Mouse (Mus musculus) lung, embryonic 15.5 days (tissue): ENCODE measurements at regions not wholly inside any gene's neighbourhood (a gene's known extent, or its start where the extent isn't known, plus 50 kb on each side); places are given as distances from the start of the nearest gene placed in this dataset.

Source experiments
- ATAC-seq: fragments of 200-750 bp; cut with Nextera tagmentation; 2 replicates; pipeline ENCODE4 v1.8.0; 2017; ENCODE audit warnings: moderate number of reproducible peaks, borderline replicate concordance; ENCODE audit not compliant: low FRiP score, low TSS enrichment; ENCODE audit errors: extremely low read depth
- H3K27ac ChIP-seq: fragments of 300-500 bp; sonication (generic); 2 replicates; pipeline ENCODE4 v1.5.1; 2015; ENCODE audit warnings: moderate library complexity, mild to moderate bottlenecking, inconsistent platforms
- H3K27me3 ChIP-seq: fragments of 300-500 bp; sonication (generic); 2 replicates; pipeline ENCODE4 v1.6.1; 2015; ENCODE audit warnings: inconsistent platforms
- H3K36me3 ChIP-seq: fragments of 300-500 bp; sonication (generic); 2 replicates; pipeline ENCODE4 v1.6.1; 2015; ENCODE audit warnings: inconsistent platforms
- H3K4me1 ChIP-seq: fragments of 300-500 bp; sonication (generic); 2 replicates; pipeline ENCODE4 v1.6.1; 2015; ENCODE audit warnings: inconsistent platforms
- H3K4me2 ChIP-seq: fragments of 300-500 bp; sonication (generic); 2 replicates; pipeline ENCODE4 v1.6.1; 2015; ENCODE audit warnings: inconsistent platforms, mild to moderate bottlenecking, moderate library complexity
- H3K4me3 ChIP-seq: fragments of 300-500 bp; sonication (generic); 2 replicates; pipeline ENCODE4 v1.5.1; 2015; ENCODE audit warnings: mild to moderate bottlenecking, inconsistent platforms
- H3K9ac ChIP-seq: fragments of 300-500 bp; sonication (generic); 2 replicates; pipeline ENCODE4 v1.6.1; 2015; ENCODE audit warnings: inconsistent platforms
- H3K9me3 ChIP-seq: fragments of 300-500 bp; sonication (generic); 2 replicates; pipeline ENCODE4 v1.6.1; 2016; ENCODE audit warnings: inconsistent platforms
- WGBS: fragments of 180-500 bp; shearing (Covaris S2); methylation state at CpG from one replicate; pipeline ENCODE4 v1.1.7; 2015; 5-methylcytosine and 5-hydroxymethylcytosine counted together

DNA sequence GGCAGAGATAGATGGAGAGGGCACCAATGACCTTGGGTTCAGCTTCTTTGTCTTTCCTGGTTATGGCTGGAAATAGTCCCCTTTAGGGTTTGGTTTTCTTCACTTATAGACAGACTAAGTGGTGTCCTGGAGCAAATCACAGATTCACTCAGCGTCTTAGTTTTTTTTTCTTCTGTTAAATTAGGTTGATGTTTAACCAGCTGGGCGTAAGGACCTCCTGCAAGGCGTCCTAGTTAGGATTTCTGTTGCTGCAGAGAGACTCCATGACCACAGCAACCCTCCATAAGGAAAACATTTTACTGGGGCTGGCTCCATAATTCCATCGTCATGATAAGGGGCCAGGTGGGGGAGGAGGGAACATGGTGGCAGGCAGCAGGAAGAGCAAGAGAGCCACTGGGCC is 78.7 kb upstream of the Slc25a36 start:
- no peak overlapping the region for H3K4me3 ChIP-seq
- 72% methylated on average over 4 of the region's 4 CpGs for WGBS

DNA sequence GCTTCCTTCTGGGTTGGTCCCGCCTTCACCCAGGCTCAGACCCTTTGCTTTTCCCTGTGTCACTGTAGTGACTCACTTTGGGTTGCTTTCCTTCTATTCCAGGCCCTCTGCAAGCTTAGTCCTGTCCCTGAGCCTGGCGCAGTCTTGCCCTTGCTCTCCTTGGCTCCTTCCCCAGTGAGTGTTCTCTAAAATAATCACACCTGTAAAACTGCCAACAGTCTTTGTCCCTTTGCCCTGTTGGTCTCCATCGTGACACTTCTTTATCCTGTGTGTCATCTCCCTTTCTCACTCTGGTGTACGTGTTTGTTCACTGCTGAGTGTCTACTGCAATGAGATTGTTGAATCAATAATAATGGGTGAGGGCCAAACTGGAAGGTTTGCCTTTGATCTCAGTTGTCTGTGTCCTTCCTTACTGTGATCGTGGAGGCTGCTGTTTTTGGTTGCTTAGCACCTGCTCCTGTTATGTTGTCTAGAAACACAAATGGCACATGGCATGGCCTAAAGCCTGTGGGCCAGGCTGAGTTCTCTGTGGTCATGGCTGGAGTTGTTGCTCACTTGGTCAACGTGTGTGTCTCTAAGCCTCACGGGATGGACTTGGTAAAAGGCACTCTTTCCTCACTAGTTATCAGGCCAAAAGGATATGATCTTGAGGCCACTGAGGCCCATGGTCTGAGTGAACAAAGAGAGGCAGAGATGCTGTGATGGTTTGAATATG is 77.8 kb upstream of the Slc25a36 start:
- 70% methylated on average over 7 of the region's 7 CpGs for WGBS
- Histone ChIP-seq H3K4me3 (no peak overlapping the region), H3K36me3 (no peaks in the 10 kb centered on the region), H3K4me1 (no peaks in the 10 kb centered on the region), H3K9ac (no peak overlapping the region), H3K9me3 (no peaks in the 10 kb centered on the region), H3K27me3 (no peaks in the 10 kb centered on the region), H3K4me2 (no peak overlapping the region), H3K27ac (no peak overlapping the region)
- no peak for ATAC-seq

More for the DNA sequence above, 78.7 kb upstream of the Slc25a36 start:
- Histone ChIP-seq H3K36me3 (no peaks in the 10 kb centered on the region), H3K27ac (no peak overlapping the region), H3K4me1 (no peaks in the 10 kb centered on the region), H3K9ac (no peak overlapping the region), H3K9me3 (no peaks in the 10 kb centered on the region), H3K4me2 (no peak overlapping the region), H3K27me3 (no peaks in the 10 kb centered on the region)
- ATAC-seq: no peak

DNA sequence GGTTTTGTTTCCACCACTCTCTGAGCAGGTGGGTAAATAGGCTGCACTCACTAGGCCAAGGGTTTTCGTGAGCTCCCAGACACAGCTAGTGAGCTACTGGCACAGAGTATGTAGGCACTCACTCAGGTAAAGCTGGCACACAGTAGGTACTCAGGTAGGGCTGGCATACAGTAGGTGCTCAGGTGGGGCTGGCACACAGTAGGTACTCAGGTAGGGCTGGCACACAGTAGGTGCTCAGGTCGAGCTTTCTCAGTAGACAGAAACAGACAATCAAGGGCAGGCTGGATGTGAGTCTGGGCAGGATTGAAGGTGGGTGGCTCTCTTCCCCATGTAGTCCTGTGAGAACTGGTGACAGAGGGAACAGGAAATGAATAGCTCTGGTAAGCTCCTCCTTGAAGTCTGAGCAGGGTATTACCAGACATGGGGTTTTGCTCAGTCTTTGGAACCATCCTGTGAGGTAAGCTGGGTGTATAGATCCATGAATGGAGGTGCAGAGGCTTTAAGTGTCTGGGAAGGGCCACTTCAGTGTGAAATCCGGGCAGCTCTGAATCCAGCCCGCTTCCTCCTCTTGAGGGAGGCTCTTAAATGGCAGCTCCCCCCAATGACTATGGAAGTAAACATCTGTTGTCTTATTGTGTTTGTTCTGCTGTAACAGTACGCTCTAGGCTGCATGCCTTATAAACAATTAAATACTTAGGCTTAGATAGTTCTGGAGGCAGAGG is 62.4 kb upstream of the Slc25a36 start:
- Histone ChIP-seq H3K4me3 (no peak overlapping the region), H3K36me3 (no peaks in the 10 kb centered on the region), H3K27me3 (no peaks in the 10 kb centered on the region), H3K4me2 (no peak overlapping the region), H3K9me3 (no peaks in the 10 kb centered on the region), H3K27ac (no peak overlapping the region), H3K4me1 (no peaks in the 10 kb centered on the region), H3K9ac (no peak overlapping the region)
- ATAC-seq: no peak
- WGBS: 64% methylated on average over 5 of the region's 5 CpGs

DNA sequence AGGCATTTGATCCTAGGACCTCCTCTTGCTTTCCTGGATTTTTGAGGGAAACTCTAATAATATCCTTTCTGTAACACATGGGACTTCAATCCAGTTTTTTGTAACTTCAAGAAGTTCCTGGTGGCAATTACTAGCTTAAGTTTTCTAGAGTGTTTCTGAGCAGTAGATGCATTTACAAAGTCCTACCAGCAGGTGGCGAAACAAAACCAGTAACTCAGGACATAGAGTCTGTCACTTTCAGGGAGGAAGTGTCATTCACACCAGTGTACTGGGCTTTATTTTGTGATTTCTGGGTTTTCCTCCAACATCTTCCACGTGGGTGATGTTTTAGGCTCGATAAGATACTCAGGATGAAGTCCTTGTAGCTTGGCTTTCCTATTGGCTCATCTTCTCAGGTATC is 61.1 kb upstream of the Slc25a36 start:
- no peaks in the 10 kb centered on the region for H3K36me3 ChIP-seq
- H3K4me1 ChIP-seq: no peaks in the 10 kb centered on the region
- no peak overlapping the region for H3K27ac ChIP-seq
- no peak for ATAC-seq
- H3K9ac ChIP-seq: no peak overlapping the region
- H3K27me3 ChIP-seq: no peaks in the 10 kb centered on the region
- no peak overlapping the region for H3K4me3 ChIP-seq
- H3K9me3 ChIP-seq: no peaks in the 10 kb centered on the region
- H3K4me2 ChIP-seq: no peak overlapping the region
- 8% methylated on average over 3 of the region's 3 CpGs for WGBS

DNA sequence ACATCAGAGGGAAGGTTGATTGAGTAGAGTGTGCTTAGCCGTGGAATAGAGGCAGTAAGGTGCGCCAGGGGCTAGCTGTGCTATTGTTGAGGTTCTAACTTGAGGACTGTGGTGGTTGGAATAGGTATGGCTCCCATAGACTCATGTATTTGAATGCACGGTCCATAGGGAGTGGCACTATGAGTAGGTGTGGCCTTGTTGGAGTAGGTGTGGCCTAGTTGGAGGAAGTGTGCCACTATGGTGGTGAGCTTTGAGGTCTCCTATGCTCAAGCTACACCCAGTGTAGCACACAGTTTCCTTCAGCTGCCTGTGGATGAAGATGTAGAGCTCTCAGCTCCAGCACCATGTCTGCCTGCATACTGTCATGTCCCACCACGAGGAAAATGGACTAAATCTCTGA is 60.5 kb upstream of the Slc25a36 start:
- H3K4me2 ChIP-seq: no peak overlapping the region
- 88% methylated on average over 4 of the region's 4 CpGs for WGBS
- no peaks in the 10 kb centered on the region for H3K9me3 ChIP-seq
- no peaks in the 10 kb centered on the region for H3K27me3 ChIP-seq
- ATAC-seq: no peak
- no peak overlapping the region for H3K4me3 ChIP-seq
- H3K27ac ChIP-seq: no peak overlapping the region
- no peak overlapping the region for H3K9ac ChIP-seq
- H3K36me3 ChIP-seq: no peaks in the 10 kb centered on the region
- H3K4me1 ChIP-seq: no peaks in the 10 kb centered on the region

DNA sequence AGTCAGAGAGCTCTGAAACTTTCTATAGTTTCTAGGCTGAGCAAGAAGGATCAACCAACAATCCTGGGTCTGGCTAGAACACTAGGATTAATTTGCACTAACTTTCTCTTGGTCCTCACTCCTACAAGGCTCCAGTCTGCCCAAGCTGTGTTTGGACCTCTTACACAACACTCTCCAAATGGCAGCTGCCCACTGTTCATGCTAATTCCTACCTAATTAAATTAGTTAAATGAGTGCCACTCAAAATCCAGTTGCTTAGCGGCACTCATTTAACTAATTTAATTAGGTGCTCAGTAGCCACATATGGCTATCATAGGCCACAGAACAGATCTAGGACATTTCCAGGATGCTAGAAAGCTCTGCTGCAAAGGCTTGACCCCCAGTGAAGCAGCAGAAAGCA is 59.9 kb upstream of the Slc25a36 start:
- ATAC-seq: no peak

DNA sequence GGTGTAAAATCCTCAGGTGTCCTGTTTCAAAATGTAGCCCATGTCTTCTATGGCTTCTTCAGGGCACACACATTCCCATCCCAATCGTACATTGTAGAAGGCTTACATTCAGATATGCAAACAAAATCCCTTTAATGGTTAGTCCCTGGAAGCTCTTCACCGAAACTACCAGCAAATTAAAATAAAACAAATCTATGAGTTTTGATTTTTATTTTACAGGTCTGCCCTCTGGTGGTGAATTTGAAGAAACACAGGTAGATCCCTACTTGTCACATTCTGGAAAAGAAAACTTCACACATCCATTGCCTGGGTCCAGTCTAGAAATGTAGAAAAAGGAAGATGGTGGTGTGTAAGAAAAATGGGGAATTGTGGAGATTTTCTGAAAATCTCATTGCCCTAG is 51.5 kb upstream of the Slc25a36 start:
- no peak overlapping the region for H3K27ac ChIP-seq
- no peak overlapping the region for H3K4me2 ChIP-seq
- 27% methylated on average over 2 of the region's 2 CpGs for WGBS
- no peaks in the 10 kb centered on the region for H3K36me3 ChIP-seq
- no peak overlapping the region for H3K9ac ChIP-seq
- no peak for ATAC-seq
- no peaks in the 10 kb centered on the region for H3K27me3 ChIP-seq
- H3K9me3 ChIP-seq: no peaks in the 10 kb centered on the region
- H3K4me1 ChIP-seq: no peaks in the 10 kb centered on the region
- H3K4me3 ChIP-seq: no peak overlapping the region

More for the DNA sequence above, 59.9 kb upstream of the Slc25a36 start:
- Histone ChIP-seq H3K27me3 (no peaks in the 10 kb centered on the region), H3K4me3 (no peak overlapping the region), H3K9me3 (no peaks in the 10 kb centered on the region), H3K4me1 (no peaks in the 10 kb centered on the region), H3K36me3 (no peaks in the 10 kb centered on the region), H3K9ac (no peak overlapping the region), H3K4me2 (no peak overlapping the region), H3K27ac (no peak overlapping the region)
- WGBS: 93% methylated on average over 1 of the region's 1 CpGs
